Mouse (Mus musculus) thymus, postnatal 25 days (tissue): ENCODE measurements around the gene D430019H16Rik.

ENCODE experiments used
- DNase-seq: peaks from one replicate; pipeline ENCODE4 v3.0.0; 2022

The D430019H16Rik gene

GRCm38 (mm10) chr12:105490794-105491193 is 37.1 kb downstream of the D430019H16Rik start:
- DNase-seq: no peak

DNA sequence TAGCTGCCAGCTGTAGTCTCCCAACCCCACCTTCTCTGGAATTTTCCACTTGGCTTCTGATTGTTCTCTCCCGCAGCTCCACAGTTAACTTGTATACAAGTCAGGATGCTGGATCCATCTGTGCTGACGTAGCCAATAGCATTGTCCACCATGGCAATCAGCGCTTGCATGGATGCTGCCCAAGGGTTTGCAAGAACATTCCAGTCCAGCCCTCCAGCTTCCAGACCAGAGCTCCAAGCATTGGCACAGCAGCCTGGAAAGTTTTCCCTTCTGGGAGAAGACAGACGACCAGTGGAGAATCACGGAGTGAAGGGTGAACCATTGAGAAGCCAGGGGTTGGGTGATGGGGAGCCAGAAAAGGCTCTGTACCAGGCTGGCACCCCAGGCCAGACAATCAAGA is 41.1 kb downstream of the D430019H16Rik start:
- DNase-seq: no peak

GRCm38 (mm10) chr12:105497894-105498293 is 44.2 kb downstream of the D430019H16Rik start:
- DNase-seq: peak; percentile 51

- DNase-seq: no peak
Measured at GRCm38 (mm10) chr12:105498423-105498822, 44.8 kb downstream of the D430019H16Rik start.

GRCm38 (mm10) chr12:105498842-105499241 is 45.2 kb downstream of the D430019H16Rik start:
- DNase-seq: no peak

GRCm38 (mm10) chr12:105500940-105501339 is 47.3 kb downstream of the D430019H16Rik start:
- DNase-seq: no peak

DNA sequence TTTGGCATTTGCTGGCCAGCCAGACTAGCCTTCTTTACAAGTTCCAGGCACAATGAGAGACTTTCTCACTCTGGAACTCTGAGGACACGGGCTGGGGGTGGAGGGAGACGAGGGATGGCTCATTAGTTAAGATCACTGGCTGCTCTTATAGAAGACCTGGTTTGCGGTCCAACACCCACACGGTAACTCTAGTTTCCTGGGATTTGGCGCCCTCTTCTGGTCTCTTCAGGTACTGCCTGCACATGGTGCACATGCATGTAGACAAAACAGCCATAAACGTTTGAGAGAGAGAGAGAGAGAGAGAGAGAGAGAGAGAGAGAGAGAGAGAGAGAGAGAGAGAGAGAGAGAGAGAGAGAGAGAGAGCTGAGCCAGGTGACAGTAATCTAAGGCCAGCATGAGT is 51.1 kb downstream of the D430019H16Rik start:
- DNase-seq: peak; percentile 10

DNA sequence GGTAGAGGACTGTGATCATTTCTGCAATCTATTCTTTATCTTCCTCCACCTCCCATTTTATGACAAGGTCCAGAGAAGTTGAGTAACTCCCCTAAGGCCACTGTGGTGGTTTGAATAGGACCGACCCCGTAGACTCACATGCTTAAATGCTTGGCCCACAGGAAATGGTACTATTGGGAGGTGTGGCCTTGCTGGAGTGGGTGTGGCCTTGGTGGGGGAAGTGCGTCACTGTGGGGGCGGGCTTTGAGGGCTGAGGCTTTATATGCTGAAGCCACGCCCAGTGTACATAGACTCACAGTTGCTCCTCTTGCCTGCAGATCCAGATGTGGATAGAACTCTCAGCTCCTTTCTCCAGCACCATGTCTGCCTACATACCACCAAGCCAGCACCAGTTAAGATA is 57.5 kb downstream of the D430019H16Rik start:
- DNase-seq: no peak

- no peak for DNase-seq
Measured at GRCm38 (mm10) chr12:105511671-105512502, 58.2 kb downstream of the D430019H16Rik start.

DNA sequence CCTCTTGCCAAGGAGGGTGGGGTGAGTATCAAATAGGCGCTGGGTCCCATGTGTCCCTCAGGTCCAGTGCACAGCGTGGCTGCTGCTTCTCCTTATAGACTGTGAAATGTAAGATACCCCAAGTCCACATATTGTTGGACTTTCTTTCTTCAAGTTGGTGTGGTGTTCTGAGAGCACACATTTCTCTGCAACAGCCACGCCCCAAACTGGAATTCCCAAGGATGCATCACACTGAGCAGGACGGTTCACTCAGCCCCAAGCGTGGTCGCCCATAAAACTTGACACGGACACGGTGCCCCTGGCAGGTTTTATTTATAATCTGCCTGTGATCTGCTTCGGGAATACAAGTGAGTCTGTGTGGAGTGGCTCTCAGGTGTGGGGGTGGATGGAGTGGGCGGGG is 60.5 kb downstream of the D430019H16Rik start:
- no peak for DNase-seq

- DNase-seq: no peak
Measured at GRCm38 (mm10) chr12:105517026-105517675, 63.5 kb downstream of the D430019H16Rik start.

DNA sequence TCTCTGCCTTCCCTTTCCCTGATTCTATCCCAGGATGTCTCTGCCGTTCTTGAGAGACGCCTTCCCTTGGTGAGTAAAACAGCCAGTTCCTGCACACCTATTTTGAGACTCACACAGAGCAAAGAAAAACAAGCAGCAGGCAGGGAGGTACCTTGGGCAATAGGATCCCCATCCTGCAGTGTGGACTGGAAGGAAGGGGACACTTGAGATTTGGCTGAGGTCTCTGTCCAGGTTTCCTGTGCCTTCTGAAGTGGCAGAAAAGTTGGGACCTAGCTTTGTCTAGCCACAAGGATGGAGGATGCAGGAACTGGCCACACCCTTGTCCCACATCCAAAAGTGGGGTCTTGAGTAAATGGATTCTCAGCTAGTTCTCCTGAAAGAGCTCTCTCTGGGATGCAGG is 66.2 kb downstream of the D430019H16Rik start:
- DNase-seq: no peak

DNA sequence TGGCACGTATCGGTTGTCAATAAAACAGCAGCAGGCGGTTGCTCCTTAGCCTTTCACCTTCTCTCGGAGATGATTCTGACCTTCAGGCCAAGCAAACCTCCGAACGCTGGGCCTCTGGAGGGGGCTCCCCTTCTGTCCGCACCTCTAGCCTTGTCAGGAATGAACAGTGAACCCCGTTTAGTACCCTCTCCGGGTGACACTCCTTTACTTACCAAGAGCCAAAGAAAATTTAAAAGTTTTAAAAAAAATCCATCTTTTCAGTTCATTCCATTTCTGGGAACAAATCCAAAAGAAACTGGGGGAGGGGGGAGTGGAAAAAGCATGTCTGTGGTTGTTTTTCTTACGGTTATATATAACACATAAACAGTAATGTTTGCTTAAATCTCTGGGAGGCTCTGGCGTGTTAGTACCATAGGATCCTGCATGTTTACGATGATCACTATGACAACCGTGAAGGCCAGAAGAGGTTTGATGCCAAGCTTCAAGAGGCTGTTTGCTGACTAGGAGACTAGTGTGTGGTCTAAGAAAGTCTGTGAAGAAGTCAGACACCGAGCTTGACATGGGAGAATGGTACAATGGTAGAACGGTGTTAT is 67.6 kb downstream of the D430019H16Rik start:
- DNase-seq: no peak

DNA sequence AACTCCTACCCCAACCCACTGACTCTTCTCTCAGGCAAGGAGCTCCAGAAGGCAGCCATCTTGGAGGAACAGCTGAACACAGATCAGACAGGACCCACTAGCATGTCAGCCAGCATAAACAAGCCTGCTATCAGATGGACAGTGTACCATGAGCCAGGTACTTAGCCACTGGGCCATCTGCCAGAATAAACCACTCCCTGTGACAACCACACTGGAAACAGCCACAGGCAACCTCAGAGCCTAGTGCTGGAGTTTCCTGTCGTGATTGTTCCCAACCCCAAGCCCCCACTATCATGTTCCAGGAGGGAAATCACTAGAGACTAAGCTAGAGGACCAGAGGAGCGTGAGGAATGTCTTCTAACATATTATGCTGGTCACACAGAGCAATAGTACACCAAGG is 70.1 kb downstream of the D430019H16Rik start:
- DNase-seq: no peak

DNA sequence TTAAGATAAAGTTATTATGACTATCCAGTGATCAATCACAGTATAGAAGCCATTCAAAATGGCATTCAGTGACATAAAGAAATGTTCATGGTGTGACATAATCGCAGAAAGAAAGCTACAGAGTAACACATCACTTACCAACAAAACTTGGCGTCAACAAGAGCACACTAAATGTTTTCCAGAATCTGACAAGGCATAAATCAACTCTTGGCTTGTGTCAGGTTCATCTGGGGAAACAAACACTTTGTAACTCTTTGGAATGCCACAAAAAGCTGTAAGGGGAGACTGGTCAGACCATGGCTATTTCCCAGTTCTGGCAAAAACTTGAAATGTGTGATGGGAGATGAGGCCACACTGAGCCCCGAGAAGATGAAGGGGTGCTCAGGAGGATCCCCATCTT is 72.5 kb downstream of the D430019H16Rik start:
- no peak for DNase-seq

- DNase-seq: no peak
Measured at GRCm38 (mm10) chr12:105526829-105527228, 73.2 kb downstream of the D430019H16Rik start.

DNA sequence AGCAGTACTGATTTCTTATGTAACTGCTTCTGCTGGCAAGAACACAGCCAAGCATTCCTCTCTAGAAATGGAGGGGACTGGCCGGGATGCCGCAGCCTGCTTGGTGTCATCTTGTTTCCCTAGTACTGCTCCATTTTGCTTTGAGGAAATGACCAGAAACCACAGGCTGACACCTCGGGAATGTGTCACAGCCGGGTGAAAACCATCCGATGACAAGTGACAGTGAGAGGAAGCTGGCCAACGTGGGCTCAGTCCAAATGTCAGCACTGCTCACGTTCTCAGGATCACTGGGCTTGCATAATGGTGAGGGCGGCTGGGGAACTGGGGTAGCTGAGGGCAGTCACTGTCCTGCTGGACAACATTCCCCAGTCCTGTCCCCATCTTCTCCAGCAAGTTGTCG is 75.9 kb downstream of the D430019H16Rik start:
- DNase-seq: no peak

- DNase-seq: no peak
Measured at GRCm38 (mm10) chr12:105531724-105532371, 78.2 kb downstream of the D430019H16Rik start.

- DNase-seq: no peak
Measured at GRCm38 (mm10) chr12:105534842-105535241, 81.2 kb downstream of the D430019H16Rik start.

DNA sequence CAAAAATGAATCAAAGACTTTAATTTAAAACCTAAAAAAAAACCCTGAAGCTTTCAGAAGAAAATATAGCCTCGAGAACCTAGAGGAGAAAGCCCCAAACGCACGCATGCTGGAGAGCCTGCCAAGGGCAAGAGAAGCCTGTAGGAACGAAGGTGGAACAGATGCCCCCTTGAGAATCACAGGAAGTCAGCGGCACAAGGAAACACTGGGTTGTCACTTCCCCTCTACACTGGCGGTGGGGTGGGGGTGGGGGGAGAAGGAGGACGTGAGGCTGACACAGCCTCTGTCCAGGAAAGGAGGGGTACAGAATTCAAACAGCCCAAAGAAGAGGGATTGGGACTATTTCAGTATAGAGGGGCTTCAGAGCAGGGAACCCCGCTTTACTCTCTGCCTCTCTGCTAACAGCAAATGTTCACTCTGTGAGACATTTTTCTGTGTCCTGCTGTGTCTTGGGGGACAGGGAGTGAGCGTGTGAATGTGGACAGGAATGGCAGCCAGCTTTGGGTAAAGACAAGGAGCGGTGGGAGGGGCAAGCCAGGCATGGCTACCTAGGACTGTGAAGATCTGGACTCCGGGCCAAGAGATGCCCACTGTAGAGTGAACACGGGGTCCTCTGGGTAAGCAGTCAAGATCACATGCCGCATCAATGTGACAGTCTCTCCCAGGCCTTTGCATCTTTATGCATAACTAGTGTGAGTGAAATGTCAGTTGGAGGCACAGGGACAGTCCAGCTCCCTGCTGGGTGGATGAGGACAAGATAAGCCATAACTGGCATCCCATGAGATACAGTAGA is 82.5 kb downstream of the D430019H16Rik start:
- DNase-seq: no peak

- DNase-seq: no peak
Measured at GRCm38 (mm10) chr12:105537162-105537561, 83.5 kb downstream of the D430019H16Rik start.

DNA sequence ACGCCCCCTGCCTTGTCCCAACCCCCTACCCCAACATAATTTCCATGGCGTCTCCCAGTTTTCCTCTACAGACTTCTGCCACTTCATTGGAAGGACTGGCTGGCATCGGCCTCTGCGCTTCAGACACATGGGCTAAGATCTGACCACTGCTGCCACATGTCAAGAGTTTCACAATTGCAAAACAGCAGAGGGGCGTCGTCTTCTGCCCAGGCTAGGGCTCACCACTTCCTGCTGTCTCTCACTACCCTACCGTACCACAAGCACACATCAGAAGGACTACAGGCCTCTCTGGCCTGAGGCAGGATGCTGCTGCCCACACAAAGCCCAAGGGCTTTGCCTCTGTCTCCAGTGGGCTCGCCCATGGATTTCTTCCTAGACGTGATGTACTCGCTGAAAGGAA is 86.0 kb downstream of the D430019H16Rik start:
- no peak for DNase-seq
